Mouse (Mus musculus) embryonic facial prominence, embryonic 15.5 days (tissue): ENCODE measurements around the gene Rpia. TPM values are rescaled to one million over a fixed set of nuclear protein-coding genes. Genes with fewer than 3 reads are reported as not detected.

Source experiments
- ATAC-seq: fragments of 200-750 bp; cut with Nextera tagmentation; 2 replicates; pipeline ENCODE4 v1.8.0; 2017; ENCODE audit warnings: low read depth, moderate TSS enrichment; ENCODE audit not compliant: insufficient number of reproducible peaks, low FRiP score, low TSS enrichment
- H3K27ac ChIP-seq: fragments of 300-500 bp; sonication (generic); replicated peaks from 2 replicates; pipeline ENCODE4 v1.5.1; 2015; ENCODE audit warnings: mild to moderate bottlenecking, inconsistent platforms
- H3K27me3 ChIP-seq: fragments of 300-500 bp; sonication (generic); 2 replicates; pipeline ENCODE4 v1.6.1; 2015; ENCODE audit warnings: inconsistent platforms
- H3K36me3 ChIP-seq: fragments of 300-500 bp; sonication (generic); 2 replicates; pipeline ENCODE4 v1.6.1; 2015; ENCODE audit warnings: mild to moderate bottlenecking, inconsistent platforms
- H3K4me1 ChIP-seq: fragments of 300-500 bp; sonication (generic); 2 replicates; pipeline ENCODE4 v1.6.1; 2015; ENCODE audit warnings: inconsistent platforms
- H3K4me2 ChIP-seq: fragments of 300-500 bp; sonication (generic); replicated peaks from 2 replicates; pipeline ENCODE4 v1.6.1; 2015; ENCODE audit warnings: mild to moderate bottlenecking, inconsistent platforms
- H3K4me3 ChIP-seq: fragments of 300-500 bp; sonication (generic); replicated peaks from 2 replicates; pipeline ENCODE4 v1.5.1; 2015; ENCODE audit warnings: mild to moderate bottlenecking, inconsistent platforms
- H3K9ac ChIP-seq: fragments of 300-500 bp; sonication (generic); 2 replicates; pipeline ENCODE4 v1.6.1; 2015; ENCODE audit warnings: inconsistent platforms
- H3K9me3 ChIP-seq: fragments of 300-500 bp; sonication (generic); replicated peaks from 2 replicates; pipeline ENCODE4 v1.6.1; 2016; ENCODE audit warnings: inconsistent platforms
- WGBS: fragments of 180-500 bp; shearing (Covaris S2); methylation state at CpG from one replicate; pipeline ENCODE4 v1.1.7; 2015; 5-methylcytosine and 5-hydroxymethylcytosine counted together
- polyA plus RNA-seq: library from polyadenylated mRNA; unstranded; fragments of >200 nt; fragmentation: Nextera tagmentation; extraction: Ambion mirVana; gene quantifications from 2 replicates; pipeline ENCODE4 v1.2.1, GENCODE M21; 2015

The Rpia gene
- polyA plus RNA-seq, 1 experiment from 2014 or later = 3.2 TPM

- WGBS = 87% methylated on average over 5 of the region's 5 CpGs
- H3K4me1 ChIP-seq = peaks cover 6% of the 10 kb centered on the region; the same call in 1 of the 2 replicates
- H3K9ac ChIP-seq = no peak overlapping the region
- H3K4me2 ChIP-seq = no peak overlapping the region
- no peak overlapping the region for H3K27ac ChIP-seq
- no peaks in the 10 kb centered on the region for H3K27me3 ChIP-seq
- ATAC-seq = no peak
- H3K36me3 ChIP-seq = no peaks in the 10 kb centered on the region
- H3K9me3 ChIP-seq = no peaks in the 10 kb centered on the region
- no peak overlapping the region for H3K4me3 ChIP-seq
These were observed 44.3 kb downstream of the Rpia start for GRCm38 (mm10) chr6:70747702-70748101.

- H3K4me3 ChIP-seq = no peak overlapping the region
- no peak for ATAC-seq
These were observed 48.1 kb downstream of the Rpia start for GRCm38 (mm10) chr6:70743902-70744301.

GRCm38 (mm10) chr6:70742833-70743232 lies 49.2 kb downstream of the Rpia start:
- Histone ChIP-seq H3K27me3 (no peaks in the 10 kb centered on the region), H3K4me3 (no peak overlapping the region), H3K27ac (no peak overlapping the region), H3K4me1 (no peaks in the 10 kb centered on the region), H3K4me2 (no peak overlapping the region), H3K36me3 (no peaks in the 10 kb centered on the region), H3K9me3 (no peaks in the 10 kb centered on the region), H3K9ac (no peak overlapping the region)
- 91% methylated on average over 4 of the region's 4 CpGs for WGBS
- ATAC-seq = no peak

More at GRCm38 (mm10) chr6:70743902-70744301, 48.1 kb downstream of the Rpia start:
- no peaks in the 10 kb centered on the region for H3K36me3 ChIP-seq
- WGBS = 63% methylated on average over 5 of the region's 5 CpGs
- no peaks in the 10 kb centered on the region for H3K9me3 ChIP-seq
- H3K4me1 ChIP-seq = no peaks in the 10 kb centered on the region
- H3K4me2 ChIP-seq = no peak overlapping the region
- no peaks in the 10 kb centered on the region for H3K27me3 ChIP-seq
- H3K9ac ChIP-seq = no peak overlapping the region
- no peak overlapping the region for H3K27ac ChIP-seq

GRCm38 (mm10) chr6:70740535-70740934 lies 51.5 kb downstream of the Rpia start:
- no peaks in the 10 kb centered on the region for H3K36me3 ChIP-seq
- no peaks in the 10 kb centered on the region for H3K4me1 ChIP-seq
- no peak overlapping the region for H3K4me2 ChIP-seq
- H3K9me3 ChIP-seq = no peaks in the 10 kb centered on the region
- H3K27ac ChIP-seq = no peak overlapping the region
- no peak for ATAC-seq
- no peak overlapping the region for H3K9ac ChIP-seq
- no peak overlapping the region for H3K4me3 ChIP-seq
- no peaks in the 10 kb centered on the region for H3K27me3 ChIP-seq

GRCm38 (mm10) chr6:70739456-70739855 lies 52.6 kb downstream of the Rpia start:
- no peaks in the 10 kb centered on the region for H3K9me3 ChIP-seq
- WGBS = 70% methylated on average over 1 of the region's 1 CpGs
- no peaks in the 10 kb centered on the region for H3K36me3 ChIP-seq
- H3K4me2 ChIP-seq = no peak overlapping the region
- H3K27ac ChIP-seq = no peak overlapping the region
- H3K4me3 ChIP-seq = no peak overlapping the region
- ATAC-seq = no peak
- H3K4me1 ChIP-seq = no peaks in the 10 kb centered on the region
- H3K27me3 ChIP-seq = no peaks in the 10 kb centered on the region
- no peak overlapping the region for H3K9ac ChIP-seq

GRCm38 (mm10) chr6:70735528-70735927 lies 56.5 kb downstream of the Rpia start:
- no peak overlapping the region for H3K4me3 ChIP-seq
- H3K4me1 ChIP-seq = no peaks in the 10 kb centered on the region
- H3K36me3 ChIP-seq = no peaks in the 10 kb centered on the region
- ATAC-seq = no peak
- WGBS = 87% methylated on average over 2 of the region's 2 CpGs
- no peak overlapping the region for H3K27ac ChIP-seq
- H3K9ac ChIP-seq = no peak overlapping the region
- H3K9me3 ChIP-seq = no peaks in the 10 kb centered on the region
- no peak overlapping the region for H3K4me2 ChIP-seq
- H3K27me3 ChIP-seq = no peaks in the 10 kb centered on the region

GRCm38 (mm10) chr6:70730828-70731227 lies 61.2 kb downstream of the Rpia start:
- Histone ChIP-seq H3K9me3 (no peaks in the 10 kb centered on the region), H3K27me3 (no peaks in the 10 kb centered on the region; the same call in 1 of the 2 replicates), H3K9ac (no peak overlapping the region), H3K4me2 (no peak overlapping the region), H3K27ac (no peak overlapping the region), H3K4me1 (no peaks in the 10 kb centered on the region), H3K4me3 (no peak overlapping the region), H3K36me3 (no peaks in the 10 kb centered on the region)
- ATAC-seq = no peak

GRCm38 (mm10) chr6:70729125-70729524 lies 62.9 kb downstream of the Rpia start:
- no peak overlapping the region for H3K9ac ChIP-seq
- no peaks in the 10 kb centered on the region; the same call in 1 of the 2 replicates for H3K27me3 ChIP-seq
- H3K4me1 ChIP-seq = no peaks in the 10 kb centered on the region
- no peak for ATAC-seq
- H3K4me2 ChIP-seq = no peak overlapping the region
- no peak overlapping the region for H3K27ac ChIP-seq
- H3K9me3 ChIP-seq = no peaks in the 10 kb centered on the region
- H3K36me3 ChIP-seq = no peaks in the 10 kb centered on the region
- no peak overlapping the region for H3K4me3 ChIP-seq
- WGBS = 86% methylated on average over 1 of the region's 1 CpGs

GRCm38 (mm10) chr6:70727094-70727721 lies 64.8 kb downstream of the Rpia start:
- Histone ChIP-seq H3K27ac (no peak overlapping the region), H3K27me3 (no peaks in the 10 kb centered on the region; the same call in 1 of the 2 replicates), H3K36me3 (no peaks in the 10 kb centered on the region), H3K9ac (no peak overlapping the region), H3K9me3 (no peaks in the 10 kb centered on the region), H3K4me2 (no peak overlapping the region), H3K4me1 (no peaks in the 10 kb centered on the region), H3K4me3 (no peak overlapping the region)
- no peak for ATAC-seq
- WGBS = 72% methylated on average over 4 of the region's 4 CpGs

- Histone ChIP-seq H3K27ac (no peak overlapping the region), H3K4me3 (no peak overlapping the region), H3K4me2 (no peak overlapping the region), H3K9me3 (no peaks in the 10 kb centered on the region), H3K36me3 (no peaks in the 10 kb centered on the region), H3K27me3 (no peaks in the 10 kb centered on the region; the same call in 1 of the 2 replicates), H3K4me1 (no peaks in the 10 kb centered on the region), H3K9ac (no peak overlapping the region)
- no peak for ATAC-seq
- 55% methylated on average over 2 of the region's 2 CpGs for WGBS
These were observed 66.4 kb downstream of the Rpia start for GRCm38 (mm10) chr6:70725639-70726038.

GRCm38 (mm10) chr6:70724722-70725121 lies 67.3 kb downstream of the Rpia start:
- Histone ChIP-seq H3K36me3 (no peaks in the 10 kb centered on the region), H3K4me3 (no peak overlapping the region), H3K27me3 (no peaks in the 10 kb centered on the region; the same call in 1 of the 2 replicates), H3K27ac (no peak overlapping the region), H3K4me1 (no peaks in the 10 kb centered on the region), H3K4me2 (no peak overlapping the region), H3K9me3 (no peaks in the 10 kb centered on the region), H3K9ac (no peak overlapping the region)
- ATAC-seq = no peak
- 88% methylated on average over 13 of the region's 13 CpGs for WGBS

GRCm38 (mm10) chr6:70722298-70722697 lies 69.7 kb downstream of the Rpia start:
- no peaks in the 10 kb centered on the region for H3K4me1 ChIP-seq
- ATAC-seq = no peak
- no peak overlapping the region for H3K27ac ChIP-seq
- no peak overlapping the region for H3K4me3 ChIP-seq
- H3K36me3 ChIP-seq = no peaks in the 10 kb centered on the region
- H3K4me2 ChIP-seq = no peak overlapping the region
- H3K9me3 ChIP-seq = no peaks in the 10 kb centered on the region
- no peaks in the 10 kb centered on the region for H3K27me3 ChIP-seq
- 87% methylated on average over 7 of the region's 7 CpGs for WGBS
- no peak overlapping the region for H3K9ac ChIP-seq
